Mouse (Mus musculus) left cerebral cortex, adult 18-20 months (tissue): ENCODE results near the gene Ola1. TPM values are rescaled to one million over a fixed set of nuclear protein-coding genes. Genes with fewer than 3 reads are reported as not detected.

Experiments used
- DNase-seq, 2 experiments: peaks; one replicate each; pipeline ENCODE4 v3.0.0; 2021 to 2022; ENCODE audit warnings: low spot score in 2 of 2, mixed read lengths in 1 of 2
- total RNA-seq, 2 experiments: library from RNA; stranded (reverse); gene quantifications; 2 replicates each; pipeline ENCODE4 v1.2.3; 2021

Gene Ola1
- total RNA-seq, 2 experiments from 2014 or later, result 100 to 106 TPM

DNA sequence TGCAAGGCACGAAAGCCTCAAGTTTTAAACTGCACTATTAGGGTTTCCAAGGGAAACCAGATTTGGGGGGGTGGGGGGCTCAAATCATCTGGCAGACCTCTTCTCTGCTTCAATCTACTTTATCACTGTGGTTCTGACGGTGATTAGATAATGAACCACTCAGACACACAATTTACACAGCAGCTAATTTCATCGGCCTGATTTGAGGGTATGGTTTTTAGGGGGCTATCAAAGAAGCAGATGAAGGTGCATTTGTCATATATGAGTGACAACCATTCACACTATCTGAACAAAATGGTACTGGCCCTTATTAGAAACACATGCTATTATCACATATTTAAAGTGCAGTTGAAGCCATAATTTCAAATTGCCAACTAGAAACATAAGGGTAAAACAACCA, 61.5 kb downstream of the Ola1 start:
- DNase-seq, result no peak

DNA sequence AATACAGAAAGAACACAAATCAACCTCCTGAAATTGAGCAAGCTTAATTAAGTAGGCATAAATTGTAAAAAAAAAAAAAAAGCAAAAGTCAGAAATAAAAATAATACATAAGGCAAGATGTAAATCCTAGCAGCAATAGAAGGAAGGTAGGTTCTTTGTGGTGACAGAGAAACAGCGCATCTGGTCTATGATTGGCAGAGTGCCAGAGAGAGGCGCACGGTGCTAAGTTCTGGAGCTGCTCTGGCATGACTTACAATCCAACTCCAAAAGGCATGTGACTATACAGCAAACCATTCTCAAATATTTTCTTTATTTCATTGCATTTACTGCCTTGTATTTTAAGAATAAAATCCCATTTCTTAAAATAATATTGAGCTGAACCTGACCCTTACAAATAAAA, 68.2 kb downstream of the Ola1 start:
- peak; percentile 16 to 30 for DNase-seq

DNA sequence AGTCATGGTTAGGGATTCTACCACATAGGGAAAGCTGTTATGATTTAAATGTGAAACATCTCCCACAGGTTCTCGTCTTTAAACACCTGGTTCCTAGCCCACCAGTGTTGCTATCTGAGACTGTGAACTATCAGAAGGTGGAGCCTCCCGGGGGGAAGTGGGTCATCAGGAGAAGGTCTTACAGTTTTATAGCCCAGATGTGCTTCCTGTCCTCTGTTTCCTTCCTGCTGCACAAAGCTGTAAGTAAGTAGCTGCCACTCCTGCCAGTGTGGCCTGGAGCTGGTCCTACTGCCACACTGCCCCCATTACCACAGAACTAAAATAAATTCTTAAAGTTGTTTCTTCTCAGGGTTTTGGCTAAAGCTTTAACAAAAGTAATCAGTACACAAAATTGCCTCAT, 72.6 kb downstream of the Ola1 start:
- DNase-seq, result no peak

DNA sequence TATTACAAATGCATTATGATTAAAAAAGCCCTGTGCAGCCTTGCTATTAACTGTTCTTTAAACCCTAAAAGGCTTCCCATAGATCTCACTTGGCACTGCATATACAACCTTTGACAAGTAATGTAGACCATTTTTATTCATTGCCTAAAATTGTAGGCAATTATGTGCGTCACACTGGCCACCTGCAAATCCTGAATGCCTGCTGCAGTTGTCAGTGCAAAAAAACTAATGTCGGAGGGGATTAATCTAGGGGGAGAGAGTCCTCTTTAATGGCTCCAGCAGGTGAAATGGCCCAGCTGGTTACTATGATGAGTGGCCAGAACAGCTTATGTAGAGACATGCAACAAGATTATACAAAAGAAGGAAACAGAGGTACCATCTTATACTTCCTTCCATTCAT, 75.0 kb downstream of the Ola1 start:
- no peak for DNase-seq

DNA sequence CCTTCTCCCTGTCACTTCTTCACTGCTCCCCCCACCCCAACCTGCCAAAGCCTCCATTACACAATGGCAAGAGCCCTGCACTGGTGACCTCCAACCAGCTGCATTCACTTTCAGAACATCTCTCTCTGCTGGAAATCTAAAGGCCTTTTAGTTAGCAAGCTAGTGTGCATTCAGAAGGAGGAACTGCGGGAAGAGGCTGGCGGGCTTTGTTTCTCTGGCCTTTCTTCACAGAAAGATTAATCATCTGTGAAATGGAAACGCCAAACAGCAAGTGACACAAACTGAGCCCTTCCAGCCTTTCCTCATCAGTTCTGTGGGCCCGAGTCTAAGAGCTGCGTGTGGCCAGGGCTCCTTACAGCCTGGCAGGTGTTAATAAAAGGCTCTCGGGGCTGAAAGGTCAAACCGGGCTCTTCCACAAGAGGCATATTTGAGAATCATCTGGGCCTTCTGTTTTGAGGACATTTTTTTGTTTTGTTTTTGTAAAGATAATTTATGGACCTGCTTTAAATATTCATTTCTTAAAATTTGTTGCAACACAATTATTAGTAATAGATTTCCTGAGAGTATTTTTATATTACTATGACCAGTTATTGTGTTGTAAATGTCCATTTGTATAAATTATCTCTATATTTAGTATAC, 75.8 kb downstream of the Ola1 start:
- no peak for DNase-seq

DNA sequence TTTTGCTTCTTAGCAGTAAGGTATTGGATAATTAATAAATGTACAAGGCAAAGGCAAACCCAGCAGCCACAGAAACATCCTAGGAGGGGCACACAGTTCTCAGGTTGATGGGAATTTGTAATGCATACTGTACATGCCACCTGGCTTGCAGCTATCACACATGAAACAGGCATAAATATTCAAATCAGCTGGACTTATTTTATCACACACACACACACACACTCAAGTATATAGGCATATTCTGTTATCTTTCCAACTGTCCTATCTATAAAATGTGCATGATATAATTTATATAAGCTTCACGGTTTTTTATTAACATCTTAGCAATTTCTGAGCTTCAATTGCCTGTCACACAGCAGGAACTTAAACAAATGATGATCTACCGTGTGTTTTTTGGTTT, 85.8 kb downstream of the Ola1 start:
- DNase-seq, result no peak

DNA sequence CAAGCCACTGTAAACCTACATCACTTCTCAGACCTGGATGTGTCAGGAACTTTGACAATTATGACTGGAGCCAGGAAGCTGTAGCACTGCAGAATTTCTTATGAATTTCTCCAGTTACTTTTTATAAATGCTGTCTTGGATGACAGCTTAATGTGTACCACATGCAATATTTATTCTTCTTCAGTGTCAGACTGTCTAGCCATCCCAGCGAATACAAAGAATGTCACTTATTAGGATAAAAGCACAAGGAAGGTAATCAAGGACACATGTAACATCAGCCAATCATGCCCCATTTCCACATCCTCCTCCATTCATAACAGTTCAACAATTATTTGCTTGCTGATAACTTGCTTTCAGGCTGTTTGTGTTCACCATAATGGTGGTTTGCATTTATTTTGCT, 91.0 kb downstream of the Ola1 start:
- DNase-seq, result no peak

DNA sequence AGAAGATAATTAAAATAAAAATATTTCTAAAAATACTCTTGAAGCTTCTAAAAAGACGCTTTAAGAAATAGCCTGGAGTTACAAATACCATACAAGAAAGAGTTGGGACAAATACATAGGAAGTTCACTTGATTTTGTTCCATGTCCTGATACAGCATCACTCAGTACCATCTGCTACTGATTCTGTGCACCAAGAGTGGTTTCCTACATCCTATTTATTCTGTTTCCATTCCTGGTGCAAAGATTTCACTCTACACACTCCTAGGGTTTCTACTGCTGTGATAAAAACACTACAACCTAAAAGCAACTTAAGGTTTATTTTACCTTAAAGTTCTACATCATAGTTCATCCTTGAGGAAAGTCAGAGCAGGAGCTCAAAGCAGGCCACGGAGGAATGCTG, 99.9 kb downstream of the Ola1 start:
- DNase-seq, result no peak

DNA sequence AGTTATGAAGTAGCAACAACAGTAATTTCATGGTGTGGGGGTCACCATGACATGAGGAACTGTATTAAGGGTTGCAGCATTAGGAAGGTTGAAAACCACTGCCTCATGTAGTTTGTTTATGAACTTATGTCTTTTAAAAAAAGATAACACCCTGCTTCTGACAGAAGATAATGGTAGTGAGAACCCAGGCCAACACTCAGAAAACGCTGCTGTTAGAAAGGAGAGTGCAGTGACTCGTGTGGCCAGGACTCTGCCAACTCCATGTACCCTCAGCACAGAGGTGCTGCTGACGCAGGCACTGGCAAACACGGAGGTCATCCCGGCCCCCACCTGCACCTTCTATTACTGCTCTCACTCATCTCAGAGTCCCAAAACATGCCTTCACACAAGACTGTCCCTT, 111.6 kb downstream of the Ola1 start:
- DNase-seq, result no peak

DNA sequence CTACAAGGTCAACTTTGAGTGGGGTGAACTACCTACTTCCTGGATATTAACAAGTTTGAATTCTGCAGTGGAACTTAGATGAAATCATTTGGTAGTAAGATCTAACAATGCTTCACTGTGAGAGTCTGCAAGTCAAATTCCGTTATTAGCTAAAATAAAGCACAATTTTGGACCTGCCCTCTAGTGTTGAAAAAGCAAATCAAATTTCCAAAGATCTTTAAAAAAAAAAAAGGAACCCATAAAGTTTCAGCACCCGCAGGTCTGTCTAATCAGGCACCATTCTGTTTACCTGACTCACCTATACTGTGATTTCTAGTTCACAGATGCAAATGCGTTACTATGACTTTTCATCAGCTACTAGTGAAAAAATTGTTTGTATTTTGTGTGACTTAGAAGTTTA, 122.2 kb downstream of the Ola1 start:
- DNase-seq, result no peak

DNA sequence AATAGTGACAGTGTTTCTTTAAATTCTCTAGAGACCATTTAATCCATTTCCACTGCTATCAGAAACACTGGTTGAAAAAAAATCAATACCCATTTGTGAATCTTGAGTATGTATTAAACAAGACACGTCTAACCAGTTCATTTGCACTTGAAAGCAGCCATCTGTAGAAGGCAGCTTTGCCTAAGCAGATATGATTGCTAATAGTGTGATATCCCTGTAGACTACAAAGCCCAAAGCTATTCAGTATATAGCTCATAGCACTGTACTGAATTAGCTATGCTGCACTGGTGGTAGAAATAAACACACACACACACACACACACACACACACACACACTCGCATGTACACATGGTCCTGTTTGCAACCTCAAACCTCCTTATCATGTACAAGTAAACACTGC, 123.4 kb downstream of the Ola1 start:
- DNase-seq, result no peak

DNA sequence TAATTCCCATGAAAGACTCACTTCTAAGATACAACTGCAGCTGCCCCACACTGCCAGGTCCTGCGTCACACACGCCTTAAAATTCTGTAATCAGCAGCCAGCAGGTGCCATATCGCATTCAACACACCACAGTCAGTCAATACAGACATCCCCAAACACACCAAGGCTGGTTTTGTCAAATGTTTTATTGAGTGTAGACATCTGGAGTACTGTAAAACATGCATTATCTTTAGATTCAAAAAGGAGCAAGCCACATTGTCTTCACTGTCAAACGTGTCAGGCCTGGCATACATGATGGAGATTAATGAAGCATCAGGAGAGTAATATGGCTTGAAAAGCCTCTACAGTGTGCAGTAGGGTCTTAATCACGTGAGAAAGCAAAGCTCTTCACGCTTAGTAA, 125.7 kb downstream of the Ola1 start:
- no peak for DNase-seq

DNA sequence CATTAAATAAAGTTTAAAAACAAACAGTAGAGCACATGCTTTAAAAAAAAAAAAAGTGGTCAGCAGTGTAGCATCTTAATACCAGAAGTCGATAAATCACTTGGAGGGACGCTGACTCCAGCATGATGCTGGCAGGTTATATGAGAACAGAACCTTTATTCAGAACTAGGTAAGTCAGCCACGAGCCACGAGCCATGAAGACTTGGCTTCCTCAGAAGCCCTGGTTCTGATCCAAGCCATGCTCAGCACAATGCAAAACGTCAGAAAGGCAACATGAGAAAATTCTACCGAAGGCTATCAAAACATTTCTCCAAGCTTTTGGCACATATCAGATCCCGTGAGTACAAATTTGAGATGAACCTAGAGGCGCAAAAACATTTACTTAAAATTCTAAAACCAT, 127.4 kb downstream of the Ola1 start:
- DNase-seq, result no peak

DNA sequence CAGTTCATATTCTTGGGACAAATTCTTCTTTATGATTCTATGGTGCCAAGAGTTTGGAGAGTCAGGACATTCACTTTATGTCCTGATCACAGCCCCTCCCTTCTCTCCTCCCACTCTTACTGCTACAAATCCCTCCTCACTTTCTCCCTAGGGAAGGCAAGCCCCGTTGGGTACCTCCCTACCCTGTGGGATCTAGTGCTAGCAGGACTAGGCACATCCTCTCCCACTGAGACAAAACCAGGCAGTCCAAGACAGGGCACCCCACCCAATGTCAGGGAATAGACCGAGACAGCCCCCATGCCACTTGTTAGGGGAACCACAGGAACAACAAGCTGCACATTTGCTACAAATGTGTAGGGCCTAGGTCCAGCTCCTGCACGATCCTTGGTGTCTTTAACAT, 131.1 kb downstream of the Ola1 start:
- DNase-seq, result no peak

DNA sequence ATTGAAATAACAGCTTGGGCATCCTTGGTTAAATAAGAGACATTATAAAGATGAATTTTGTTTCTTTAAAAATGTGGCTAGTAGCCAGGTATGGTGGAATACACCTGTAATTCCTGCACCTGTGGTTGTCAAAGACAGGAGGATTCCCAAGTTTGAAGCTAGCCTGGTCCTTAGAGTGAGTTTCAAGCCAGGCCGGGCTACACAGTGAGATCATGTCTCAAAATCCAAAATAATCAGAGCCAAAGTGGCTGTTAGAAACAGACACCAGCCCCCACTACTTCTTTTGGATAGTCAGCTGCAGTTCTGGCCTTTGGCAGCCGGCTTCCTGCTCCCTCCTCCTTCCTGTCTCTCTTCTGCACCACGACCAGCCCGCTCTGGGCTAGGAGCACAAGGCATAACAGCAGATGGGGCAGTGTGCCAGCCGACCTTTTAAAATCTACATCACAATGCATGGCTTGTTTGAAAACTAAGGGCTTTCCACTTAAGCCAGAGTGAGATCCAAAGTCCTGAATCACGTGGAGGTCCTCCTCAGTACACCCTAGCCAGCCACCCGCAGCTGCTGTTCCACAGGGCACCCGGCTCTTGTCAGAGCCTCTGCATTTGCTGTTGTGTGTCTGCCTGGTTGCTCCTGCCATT, 132.9 kb downstream of the Ola1 start:
- DNase-seq, result peak in 1 of 2 experiments; percentile 11

DNA sequence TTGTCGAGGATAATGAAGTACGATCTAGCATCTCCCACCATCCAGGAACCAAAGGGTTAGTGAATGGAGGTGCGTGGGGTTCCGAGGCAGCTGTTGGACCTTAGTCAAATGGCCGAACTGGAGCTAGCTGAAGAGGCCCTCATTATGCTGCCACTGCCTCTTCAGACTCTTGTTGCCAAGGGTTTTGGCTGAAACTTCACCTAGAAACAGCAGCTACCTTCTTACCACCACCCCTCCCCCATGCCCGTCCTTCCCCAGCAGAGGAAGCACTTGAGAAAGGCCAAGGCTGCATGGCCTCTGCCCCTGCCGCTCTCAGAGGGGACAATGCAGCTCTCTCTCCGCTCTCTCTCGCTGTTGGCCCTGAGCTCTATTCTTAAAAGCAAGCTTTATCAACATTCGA, 136.2 kb downstream of the Ola1 start:
- peak in 1 of 2 experiments; percentile 6 for DNase-seq

DNA sequence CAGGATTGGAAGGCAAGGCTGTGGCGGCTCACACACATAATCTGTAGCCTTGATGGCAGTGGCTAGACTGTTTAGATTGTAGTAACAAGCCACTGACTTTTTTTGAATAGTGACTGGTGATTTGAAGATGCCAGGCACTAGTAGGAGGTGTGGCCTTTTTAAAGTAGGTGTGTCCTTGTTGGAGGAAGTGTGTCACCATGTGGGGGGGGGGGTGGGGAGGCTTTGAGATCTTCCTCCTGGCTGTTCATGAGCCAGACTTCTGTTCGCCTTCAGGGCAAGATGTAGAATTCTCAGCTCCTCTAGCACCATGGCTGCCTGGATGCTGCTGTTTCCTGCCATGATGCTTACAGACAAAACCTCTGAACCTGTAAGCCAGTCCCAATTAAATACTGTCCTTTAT, 136.9 kb downstream of the Ola1 start:
- no peak for DNase-seq

DNA sequence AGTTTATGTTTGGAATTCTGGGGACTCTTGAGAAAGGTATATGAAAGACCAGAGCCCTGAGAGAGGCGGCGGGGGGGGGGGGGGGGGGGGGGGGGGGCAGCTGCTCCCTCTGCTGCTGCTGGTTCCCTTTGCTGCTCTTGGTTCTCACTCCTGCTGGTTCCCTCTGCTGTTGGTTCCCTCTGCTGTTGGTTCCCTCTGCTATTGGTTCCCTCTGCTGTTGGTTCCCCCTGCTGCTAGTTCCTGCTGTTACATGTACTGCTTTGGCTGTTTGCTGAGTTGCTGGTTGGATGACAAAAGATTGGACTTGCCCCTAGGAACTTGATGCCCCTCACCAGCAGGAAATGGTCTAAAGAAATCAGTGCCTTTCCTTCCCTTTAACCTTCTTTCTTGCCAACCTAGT, 138.6 kb downstream of the Ola1 start:
- DNase-seq, result no peak

DNA sequence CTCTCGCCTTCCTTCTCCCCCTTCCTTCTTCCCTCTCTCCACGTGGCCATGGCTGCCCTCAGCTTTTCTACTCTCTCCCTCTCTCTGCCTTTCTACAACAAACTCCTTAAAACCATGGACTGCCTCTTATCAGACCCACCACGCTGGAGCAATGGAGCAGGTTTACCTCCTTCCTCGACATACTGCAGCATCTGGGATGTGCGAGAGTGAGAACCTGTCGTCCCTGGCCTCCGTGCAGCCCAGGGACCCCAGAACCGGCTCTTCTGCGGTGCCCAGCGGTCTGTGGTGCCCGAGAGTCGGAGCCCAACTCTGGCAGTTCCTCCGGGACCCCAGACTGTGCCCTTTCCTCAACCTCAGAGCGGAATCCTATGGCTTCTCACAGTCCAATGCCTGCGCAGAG, 139.4 kb downstream of the Ola1 start:
- no peak for DNase-seq

DNA sequence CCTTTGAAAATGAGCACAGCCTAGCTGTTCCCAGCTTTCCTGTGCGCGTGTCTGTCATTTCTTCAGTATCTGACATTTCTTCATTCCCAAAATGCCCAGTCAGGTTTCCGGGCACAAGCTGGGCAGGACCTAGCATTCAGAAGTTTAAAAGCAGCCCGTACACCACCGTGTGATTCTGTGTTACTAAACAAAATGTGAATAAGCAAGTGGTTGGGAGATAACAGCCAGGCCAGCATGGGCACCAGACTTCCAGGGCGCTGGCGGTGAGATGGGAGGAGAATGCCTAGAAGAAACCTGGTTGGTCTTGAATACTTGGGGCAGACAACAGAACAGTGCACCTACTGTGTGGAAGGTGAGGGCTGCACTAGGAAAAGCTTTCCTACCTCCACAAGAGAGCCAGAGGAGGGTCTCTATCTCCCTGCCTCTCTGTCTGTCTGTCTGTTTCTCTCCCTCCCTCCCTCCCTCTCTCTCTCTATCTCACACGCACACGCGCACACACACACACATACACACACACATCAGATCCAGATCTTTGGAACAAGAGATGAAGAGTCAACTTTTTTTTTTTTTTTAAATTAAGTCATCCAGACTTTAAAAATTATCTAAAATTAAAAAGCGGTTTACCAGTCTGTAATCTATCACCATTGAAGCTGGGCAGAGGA, 144.8 kb downstream of the Ola1 start:
- no peak for DNase-seq

DNA sequence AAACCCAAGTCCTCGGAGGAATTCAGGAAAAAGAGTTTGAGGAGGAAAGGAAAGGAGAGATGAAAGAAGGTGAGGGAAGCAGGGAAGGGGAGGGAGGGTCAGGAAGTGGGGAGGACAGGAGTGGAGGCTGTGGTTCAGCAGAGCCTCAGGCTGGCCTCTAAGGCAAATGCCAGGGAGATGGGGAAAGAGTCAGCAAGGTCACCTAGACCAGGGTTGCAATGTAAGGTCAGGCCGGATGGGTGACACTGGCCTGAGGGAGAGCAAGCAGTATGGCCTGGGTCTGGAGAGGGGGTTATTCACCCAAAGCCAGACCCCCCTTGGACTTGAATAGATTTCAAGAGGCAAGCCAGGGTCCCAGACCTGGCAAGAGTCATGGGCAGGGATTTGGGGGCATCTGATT, 147.5 kb downstream of the Ola1 start:
- DNase-seq, result no peak

DNA sequence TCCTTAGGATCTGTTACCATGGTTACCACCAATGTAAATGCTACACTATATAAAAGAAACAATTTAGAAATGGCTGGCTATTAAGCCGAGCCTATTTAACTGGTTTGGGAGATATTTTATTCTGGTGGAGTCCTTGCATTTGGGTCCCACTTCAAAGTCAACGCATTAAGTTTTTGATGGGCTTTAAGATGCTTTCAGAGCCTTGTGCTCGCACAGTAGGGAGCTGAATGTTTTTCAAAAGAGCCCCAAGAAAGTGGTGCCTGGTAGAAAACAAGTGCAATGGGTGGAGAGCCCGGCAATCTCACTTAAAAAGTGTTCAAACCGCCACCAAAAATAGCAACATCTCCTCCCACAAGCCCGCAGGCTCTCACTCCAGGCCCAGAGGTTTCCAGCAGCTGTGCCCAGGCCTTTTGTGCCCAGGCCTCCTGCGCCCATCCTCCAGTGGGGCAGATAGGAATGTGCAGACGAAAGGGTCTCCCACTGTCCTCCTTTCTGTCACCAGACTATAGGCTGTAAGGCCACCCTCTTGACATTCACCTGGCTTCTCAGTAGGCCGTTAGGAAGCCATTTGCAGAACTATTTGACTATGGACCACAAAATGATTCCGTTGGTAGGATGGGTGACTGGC, 148.2 kb downstream of the Ola1 start:
- no peak for DNase-seq
